Mouse (Mus musculus) intestine, postnatal 0 days (tissue): ENCODE measurements around the gene Chrne. TPM values are rescaled to one million over a fixed set of nuclear protein-coding genes. Genes with fewer than 3 reads are reported as not detected.
A peak's percentile ranks its signal among the peaks of the same experiment; 100 is the strongest.
"Not testable (repeated sequence)": the region's sequence is repeated elsewhere in the genome, so short reads cannot be mapped to it uniquely, and the experiment has no call there.

Experiments used
- ATAC-seq: fragments of 200-750 bp; cut with Nextera tagmentation; 2 replicates; pipeline ENCODE4 v1.8.0; 2017; ENCODE audit warnings: mild to moderate bottlenecking, moderate TSS enrichment, moderate library complexity
- H3K27ac ChIP-seq: fragments of 300-500 bp; sonication (generic); 2 replicates; pipeline ENCODE4 v1.5.1; 2014; ENCODE audit warnings: mild to moderate bottlenecking, low read depth, low read length, moderate library complexity
- H3K27me3 ChIP-seq: fragments of 300-500 bp; sonication (generic); replicated peaks from 2 replicates; pipeline ENCODE4 v1.6.1; 2014; ENCODE audit warnings: low read length, mixed read lengths; ENCODE audit not compliant: control insufficient read depth, insufficient read depth
- H3K36me3 ChIP-seq: fragments of 300-500 bp; sonication (generic); 2 replicates; pipeline ENCODE4 v1.6.1; 2014; ENCODE audit warnings: mild to moderate bottlenecking, moderate library complexity; ENCODE audit not compliant: control insufficient read depth, insufficient read depth
- H3K4me1 ChIP-seq: fragments of 300-500 bp; sonication (generic); replicated peaks from 2 replicates; pipeline ENCODE4 v1.6.1; 2014; ENCODE audit warnings: antibody characterized with exemption, low read length, mixed read lengths; ENCODE audit not compliant: control insufficient read depth, insufficient read depth
- H3K4me2 ChIP-seq: fragments of 300-500 bp; sonication (generic); replicated peaks from 2 replicates; pipeline ENCODE4 v1.6.1; 2014; ENCODE audit warnings: low read depth, mild to moderate bottlenecking, moderate library complexity
- H3K4me3 ChIP-seq: fragments of 300-500 bp; sonication (generic); 2 replicates; pipeline ENCODE4 v1.5.1; 2014; ENCODE audit warnings: low read depth, low read length
- H3K9ac ChIP-seq: fragments of 300-500 bp; sonication (generic); 2 replicates; pipeline ENCODE4 v1.6.1; 2014; ENCODE audit warnings: mild to moderate bottlenecking, low read depth, low read length
- H3K9me3 ChIP-seq: fragments of 300-500 bp; sonication (generic); 2 replicates; pipeline ENCODE4 v1.6.1; 2016; ENCODE audit warnings: mixed run types; ENCODE audit not compliant: control insufficient read depth
- CTCF ChIP-seq: sonication (generic); IDR thresholded peaks from 2 replicates; pipeline ENCODE4 v1.5.1; 2016; ENCODE audit warnings: low read depth, mild to moderate bottlenecking, control low read depth, antibody characterized with exemption, moderate library complexity
- WGBS: fragments of 180-500 bp; shearing (Covaris S2); extraction: QIAGEN DNeasy Blood & Tissue Kit; methylation state at CpG from one replicate; pipeline ENCODE4 v1.1.7; 2014; 5-methylcytosine and 5-hydroxymethylcytosine counted together
- polyA plus RNA-seq: library from polyadenylated mRNA; unstranded; fragments of >200 nt; fragmentation: Nextera tagmentation; extraction: Ambion mirVana; gene quantifications from 2 replicates; pipeline ENCODE4 v1.2.1, GENCODE M21; 2015

The Chrne gene
- polyA plus RNA-seq, 1 experiment from 2014 or later, result 0.12 TPM

DNA sequence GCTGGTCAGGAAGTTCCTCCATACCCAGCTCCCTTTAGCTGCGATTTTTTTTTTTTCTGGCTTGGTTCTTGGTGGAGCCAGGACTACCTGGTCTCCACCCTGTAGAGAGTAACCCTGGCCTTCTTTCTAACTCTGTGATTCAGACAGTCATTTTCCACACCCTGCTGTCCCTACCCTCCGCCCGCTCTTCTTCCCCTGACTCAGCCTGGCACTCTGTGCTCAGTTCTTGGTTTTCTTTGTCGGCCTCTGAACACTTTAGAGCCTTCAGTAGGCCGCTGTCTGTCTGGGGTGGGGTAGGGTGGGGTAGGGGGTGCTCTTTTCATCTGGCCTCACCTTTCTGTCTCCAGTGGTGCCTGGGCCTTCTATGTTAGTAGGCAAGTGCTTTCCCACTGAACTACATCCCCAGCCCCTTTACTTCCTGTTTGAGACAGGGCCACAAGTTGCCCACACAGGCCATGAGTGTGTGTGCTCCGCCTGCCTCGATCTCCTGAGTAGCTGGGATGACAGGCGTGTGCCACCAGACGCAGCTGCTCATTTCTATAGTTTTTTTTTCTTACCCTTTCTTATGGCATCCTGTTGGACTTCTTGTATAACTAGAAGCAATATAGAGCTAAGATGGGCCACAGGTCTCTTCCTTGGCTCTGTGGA is 39.2 kb downstream of the Chrne start:
- Histone ChIP-seq H3K4me3 (no peak overlapping the region), H3K9ac (peak overlapping the region; percentile 31; the same call in 1 of the 2 replicates), H3K4me1 (peaks cover 13% of the 10 kb centered on the region), H3K36me3 (no peaks in the 10 kb centered on the region), H3K4me2 (no peak overlapping the region; the same call in 1 of the 2 replicates), H3K27ac (peak overlapping the region; percentile 46; the same call in 1 of the 2 replicates), H3K9me3 (no peaks in the 10 kb centered on the region), H3K27me3 (no peaks in the 10 kb centered on the region)
- no peak for ATAC-seq
- TF ChIP-seq CTCF, result no peak
- WGBS, result 61% methylated on average over 9 of the region's 9 CpGs

DNA sequence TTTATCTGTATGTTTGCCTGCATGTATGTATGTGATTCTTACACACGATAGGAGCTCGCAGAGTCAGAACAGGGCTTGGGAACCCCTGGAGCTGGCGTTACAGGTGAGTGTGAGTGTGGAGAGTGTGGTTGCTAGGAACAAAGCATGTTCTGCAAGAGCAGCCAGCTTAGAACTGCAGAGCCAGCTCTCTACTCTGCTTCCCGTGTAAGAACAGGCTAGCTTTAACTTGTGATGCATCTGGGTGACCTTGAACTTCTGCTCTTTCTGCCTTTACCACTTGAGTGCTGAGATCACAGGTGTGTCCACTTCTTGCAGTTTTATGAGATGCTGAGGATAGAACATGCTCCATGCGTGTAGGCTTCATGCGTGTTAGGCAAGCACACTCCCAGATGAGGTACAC is 40.1 kb downstream of the Chrne start:
- Histone ChIP-seq H3K27ac (no peak overlapping the region), H3K4me2 (no peak overlapping the region), H3K4me1 (peaks cover 13% of the 10 kb centered on the region), H3K4me3 (no peak overlapping the region), H3K27me3 (no peaks in the 10 kb centered on the region), H3K9me3 (no peaks in the 10 kb centered on the region), H3K36me3 (no peaks in the 10 kb centered on the region), H3K9ac (no peak overlapping the region)
- no peak for TF ChIP-seq CTCF
- 79% methylated on average over 6 of the region's 6 CpGs for WGBS
- no peak for ATAC-seq

DNA sequence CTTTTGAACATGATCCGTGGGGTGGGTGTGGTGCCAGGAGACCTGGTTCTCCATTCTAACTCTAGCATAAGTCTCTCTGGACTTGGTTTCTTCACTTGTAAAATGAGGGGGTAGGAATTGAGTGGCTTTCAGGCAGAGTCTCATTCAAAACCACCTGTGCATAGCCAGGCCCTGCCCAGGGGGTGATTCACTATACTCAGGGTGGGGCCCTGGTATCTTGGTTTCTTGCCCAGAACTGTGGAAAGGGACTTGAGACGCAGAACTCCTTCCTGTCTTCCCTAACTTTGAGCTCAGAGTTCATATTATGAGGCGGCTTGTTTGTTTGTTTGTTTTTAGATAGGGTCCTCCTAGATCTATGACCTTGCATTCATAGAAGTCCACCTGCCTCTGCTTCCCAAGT is 41.8 kb downstream of the Chrne start:
- H3K27ac ChIP-seq, result no peak overlapping the region
- H3K27me3 ChIP-seq, result no peaks in the 10 kb centered on the region
- no peaks in the 10 kb centered on the region for H3K9me3 ChIP-seq
- WGBS, result 39% methylated on average over 3 of the region's 3 CpGs
- no peak for TF ChIP-seq CTCF
- H3K4me1 ChIP-seq, result peaks cover 13% of the 10 kb centered on the region
- no peak overlapping the region for H3K4me3 ChIP-seq
- peak; percentile 32; the same call in 1 of the 2 replicates for ATAC-seq
- no peaks in the 10 kb centered on the region for H3K36me3 ChIP-seq
- H3K9ac ChIP-seq, result no peak overlapping the region
- H3K4me2 ChIP-seq, result no peak overlapping the region

DNA sequence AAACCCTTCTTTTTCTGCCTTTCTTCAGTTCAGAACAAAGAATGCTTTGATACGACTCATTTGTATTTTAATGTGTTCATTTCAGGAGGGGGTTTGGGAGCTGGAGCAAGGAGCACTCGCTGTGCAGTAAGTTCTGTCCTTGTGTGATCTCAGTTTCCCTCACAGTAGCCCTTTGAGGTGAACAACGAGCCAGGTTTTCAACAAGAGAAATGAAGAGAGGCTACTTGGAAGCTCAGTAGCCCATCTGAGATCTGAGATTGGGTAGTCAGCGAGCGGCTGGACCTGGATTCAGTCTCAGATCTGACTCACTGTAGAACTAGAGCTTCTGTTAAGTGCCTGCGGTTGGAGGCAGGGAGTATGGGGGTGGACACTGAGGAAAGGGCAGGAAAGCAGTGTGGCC is 45.1 kb downstream of the Chrne start:
- ATAC-seq, result no peak
- no peaks in the 10 kb centered on the region for H3K9me3 ChIP-seq
- H3K36me3 ChIP-seq, result no peaks in the 10 kb centered on the region
- H3K4me2 ChIP-seq, result no peak overlapping the region
- no peak overlapping the region for H3K4me3 ChIP-seq
- H3K27me3 ChIP-seq, result no peaks in the 10 kb centered on the region
- H3K4me1 ChIP-seq, result peaks cover 13% of the 10 kb centered on the region; the same call in 1 of the 2 replicates
- H3K27ac ChIP-seq, result no peak overlapping the region
- TF ChIP-seq CTCF, result no peak
- no peak overlapping the region for H3K9ac ChIP-seq
- WGBS, result 81% methylated on average over 6 of the region's 6 CpGs

DNA sequence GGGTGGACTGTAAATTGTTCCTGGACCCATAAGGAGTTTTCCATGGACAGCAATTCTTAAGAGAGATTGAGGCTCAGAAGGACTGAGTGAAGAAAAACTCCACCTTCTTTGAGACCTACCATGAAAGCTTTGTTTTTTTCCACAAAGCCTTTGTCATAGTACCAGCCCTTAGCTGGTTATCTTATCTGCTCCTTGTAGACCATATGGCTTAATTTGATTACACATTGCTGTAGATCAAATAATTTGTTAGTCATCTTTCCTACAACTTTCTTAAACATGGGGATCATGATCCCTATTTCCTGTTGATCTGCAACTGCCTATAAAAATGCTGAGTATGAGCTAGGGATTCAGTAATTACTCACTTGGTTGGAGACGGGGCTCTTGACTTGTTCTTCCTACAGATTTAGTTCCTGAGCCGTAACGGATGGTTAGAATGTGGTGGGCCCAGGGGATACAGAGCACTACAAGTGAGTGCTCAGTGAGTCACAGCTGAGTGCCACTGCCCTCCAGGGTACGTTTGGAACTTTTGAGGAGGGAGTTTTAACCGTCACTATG is 46.6 kb downstream of the Chrne start:
- no peak for ATAC-seq
- H3K4me3 ChIP-seq, result no peak overlapping the region
- H3K4me2 ChIP-seq, result no peak overlapping the region
- TF ChIP-seq CTCF, result no peak
- no peak overlapping the region for H3K27ac ChIP-seq
- no peaks in the 10 kb centered on the region for H3K9me3 ChIP-seq
- 0 out of 2 replicates have a peak, but pooled peaks cover 3% of the 10 kb centered on the region for H3K4me1 ChIP-seq
- no peak overlapping the region for H3K9ac ChIP-seq
- 40% methylated on average over 5 of the region's 5 CpGs for WGBS
- H3K27me3 ChIP-seq, result no peaks in the 10 kb centered on the region
- H3K36me3 ChIP-seq, result peaks cover 7% of the 10 kb centered on the region; the same call in 1 of the 2 replicates

DNA sequence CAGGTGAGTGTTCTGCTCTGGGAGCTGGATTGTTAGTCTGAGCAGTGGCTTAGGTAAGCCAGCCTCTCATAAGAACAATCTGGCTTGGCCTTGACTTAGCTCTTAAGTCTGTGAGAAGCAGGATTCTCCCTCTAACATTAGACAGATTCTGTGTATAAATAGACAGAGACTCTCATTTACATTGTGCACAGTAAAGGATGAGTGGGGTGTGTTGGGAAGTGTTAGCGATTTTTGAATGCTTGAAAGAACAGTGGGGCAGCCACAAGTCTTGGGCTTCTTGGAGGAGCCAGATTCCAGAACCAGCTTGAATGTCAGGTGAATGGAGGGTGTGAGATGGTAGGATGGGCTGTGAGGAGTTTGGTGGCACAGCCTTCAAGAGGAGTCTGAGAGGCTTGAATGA is 47.4 kb downstream of the Chrne start:
- Histone ChIP-seq H3K4me1 (no peaks in the 10 kb centered on the region), H3K4me2 (no peak overlapping the region), H3K4me3 (no peak overlapping the region), H3K36me3 (peaks cover 13% of the 10 kb centered on the region; the same call in 1 of the 2 replicates), H3K9ac (no peak overlapping the region), H3K9me3 (no peaks in the 10 kb centered on the region), H3K27me3 (no peaks in the 10 kb centered on the region), H3K27ac (no peak overlapping the region)
- no peak for ATAC-seq
- 72% methylated on average over 1 of the region's 1 CpGs for WGBS
- TF ChIP-seq CTCF, result no peak

DNA sequence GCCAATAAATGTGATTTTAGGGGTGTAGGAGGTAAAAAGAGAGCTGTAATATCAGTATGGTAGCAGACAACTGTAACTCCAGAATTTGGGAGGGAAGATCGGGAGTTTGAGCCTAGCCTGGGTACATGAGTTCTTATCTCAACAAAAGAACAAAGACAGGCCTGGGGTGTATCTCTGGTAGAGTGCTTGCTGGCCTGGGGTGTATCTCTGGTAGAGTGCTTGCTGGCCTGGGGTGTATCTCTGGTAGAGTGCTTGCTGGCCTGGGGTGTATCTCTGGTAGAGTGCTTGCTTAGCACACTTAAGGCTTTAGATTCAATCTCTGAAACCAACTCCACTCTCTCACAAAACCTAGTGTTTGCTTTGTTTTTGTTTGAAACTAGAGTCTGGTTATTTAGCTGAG is 48.4 kb downstream of the Chrne start:
- not testable (repeated sequence) for H3K4me1 ChIP-seq, H3K4me3 ChIP-seq, ATAC-seq, H3K27me3 ChIP-seq, H3K9ac ChIP-seq, H3K9me3 ChIP-seq, H3K4me2 ChIP-seq, H3K27ac ChIP-seq
- WGBS, result 87% methylated on average over 1 of the region's 1 CpGs
- H3K36me3 ChIP-seq, result peaks cover 13% of the 10 kb centered on the region; the same call in 1 of the 2 replicates
